Mouse (Mus musculus): ENCODE measurements around the gene Onecut3.

- TF ChIP-seq CTCF (IDR thresholded peaks at IDR 0.05; ENCODE audit: control insufficient read depth, insufficient read depth, low read length) (no peak), POLR2A (IDR thresholded peaks at IDR 0.05; ENCODE audit: borderline replicate concordance, control insufficient read depth, low read depth, low read length) (no peak)
These were observed 38.9 kb upstream of the Onecut3 start for GRCm38 (mm10) chr10:80455697-80456096.

Measured in bone marrow, adult 2 months (tissue).